Mouse (Mus musculus): Measurements from ENCODE around the gene Snapc1.

- no peak for TF ChIP-seq CTCF (IDR thresholded peaks at IDR 0.05; ENCODE audit: control insufficient read depth, insufficient read depth, insufficient replicate concordance, low read depth, low read length)
- TF ChIP-seq POLR2A (IDR thresholded peaks at IDR 0.05; ENCODE audit: control insufficient read depth, low read depth, low read length), result no peak
Observed at GRCm38 (mm10) chr12:74024912-74025311, 60.6 kb downstream of the Snapc1 start.

All from testis, adult 2 months (tissue).